Mouse (Mus musculus): Measurements from ENCODE around the gene Trim56. TPM values are rescaled to one million over a fixed set of nuclear protein-coding genes. Genes with fewer than 3 reads are reported as not detected.

Gene Trim56
- polyA plus RNA-seq, 1 experiment from 2014 or later = 2.4 TPM

DNA sequence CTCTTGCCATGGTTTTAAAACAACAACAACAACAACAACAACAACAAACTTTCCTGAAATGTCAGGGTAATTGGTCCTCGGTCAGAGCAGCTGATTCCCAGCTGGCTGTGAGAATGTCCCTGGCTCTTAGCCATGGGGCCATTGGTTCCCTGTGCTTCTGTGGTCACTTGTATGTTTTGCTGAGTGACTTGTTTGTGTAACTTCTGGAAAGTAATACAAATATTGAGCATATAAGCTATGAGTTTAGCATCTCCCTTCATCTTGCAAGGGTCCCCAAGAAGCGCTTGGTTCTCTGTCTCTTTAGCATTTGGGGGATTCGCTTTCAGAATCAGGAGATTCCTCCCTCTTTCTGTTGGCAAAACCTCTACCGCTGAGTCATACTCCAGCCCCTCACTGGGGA, 9.6 kb downstream of the Trim56 start:
- H3K9ac ChIP-seq = no peak overlapping the region
- H3K4me2 ChIP-seq = no peak overlapping the region
- no peak for ATAC-seq (ENCODE audit: low FRiP score)
- H3K9me3 ChIP-seq = no peaks in the 10 kb centered on the region
- 85% methylated on average over 4 of the region's 4 CpGs for WGBS
- H3K27ac ChIP-seq = no peak overlapping the region
- peaks cover 13% of the 10 kb centered on the region for H3K4me1 ChIP-seq (replicated peaks)
- no peaks in the 10 kb centered on the region for H3K27me3 ChIP-seq
- no peaks in the 10 kb centered on the region for H3K36me3 ChIP-seq
- H3K4me3 ChIP-seq = no peak overlapping the region

DNA sequence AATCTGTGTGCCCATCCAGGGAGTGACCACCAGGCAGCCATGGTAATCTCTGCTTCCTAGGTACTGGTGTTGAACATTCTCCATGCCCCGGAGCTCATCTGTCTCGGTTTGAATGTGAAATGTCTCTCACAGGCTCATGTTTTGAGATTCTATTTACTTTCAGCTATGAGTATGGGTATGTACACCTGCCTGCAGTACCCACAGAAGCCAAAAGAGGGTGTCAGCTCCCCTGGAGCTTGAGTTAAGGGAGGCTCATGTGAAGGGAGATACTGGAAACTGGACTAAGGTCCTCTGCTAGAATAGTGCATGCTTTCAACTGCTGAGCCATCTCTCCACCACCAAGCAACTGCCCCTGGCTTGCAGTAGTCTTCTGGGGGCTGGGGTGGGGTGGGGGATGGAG, 12.0 kb downstream of the Trim56 start:
- no peak overlapping the region for H3K9ac ChIP-seq
- H3K4me3 ChIP-seq = no peak overlapping the region
- ATAC-seq (ENCODE audit: low FRiP score) = no peak
- no peaks in the 10 kb centered on the region for H3K36me3 ChIP-seq
- no peak overlapping the region for H3K27ac ChIP-seq
- no peak overlapping the region for H3K4me2 ChIP-seq
- 88% methylated on average over 2 of the region's 2 CpGs for WGBS
- no peaks in the 10 kb centered on the region for H3K9me3 ChIP-seq
- peaks cover 10% of the 10 kb centered on the region for H3K4me1 ChIP-seq (replicated peaks)
- no peaks in the 10 kb centered on the region for H3K27me3 ChIP-seq

DNA sequence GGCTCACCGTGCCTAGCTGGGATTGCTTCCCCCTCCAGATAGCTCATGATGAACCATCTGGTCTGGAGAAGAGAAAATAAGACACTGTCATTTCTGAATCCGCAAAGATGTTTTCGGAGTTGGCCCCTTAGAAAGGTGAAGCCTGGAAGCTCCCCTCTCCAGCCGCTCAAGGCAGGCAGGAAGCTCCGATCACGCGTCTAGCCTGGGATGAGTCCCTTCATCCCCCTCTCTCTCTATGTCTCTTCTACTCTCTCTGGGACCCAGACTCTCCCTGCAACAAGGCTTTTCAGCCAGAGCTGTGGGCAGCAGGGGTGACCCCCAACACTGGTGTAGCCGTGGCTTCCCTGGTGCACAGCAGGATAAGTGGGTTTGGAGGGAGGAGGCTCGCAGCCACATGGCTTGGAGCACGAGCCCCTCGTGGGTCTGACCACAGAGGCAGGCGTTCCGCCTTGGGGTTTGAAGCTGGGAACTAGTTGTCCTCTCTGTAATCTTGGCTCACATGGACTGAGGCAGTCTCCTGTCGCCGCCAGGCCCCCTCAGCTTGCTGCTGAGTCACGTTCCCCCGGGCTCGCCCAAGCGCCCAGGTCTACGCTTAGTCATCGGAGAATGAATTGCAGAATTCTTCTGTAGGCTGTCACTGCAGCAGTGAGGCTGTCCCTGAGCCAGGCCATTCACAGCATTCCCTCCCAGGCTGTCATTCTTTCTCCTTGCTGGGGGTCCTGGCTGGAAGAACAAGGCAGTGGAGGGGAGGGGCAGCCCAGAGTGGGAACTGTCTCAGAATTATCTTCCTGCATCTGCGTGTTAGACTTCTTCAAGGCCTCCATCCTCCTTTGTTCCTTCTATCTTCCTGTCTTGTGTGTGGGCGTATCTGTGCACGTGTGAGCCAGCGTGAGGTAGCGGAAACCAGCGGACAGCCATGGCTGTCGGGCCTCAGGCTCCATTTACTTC, 13.2 kb downstream of the Trim56 start:
- Histone ChIP-seq H3K4me2 (0 out of 2 replicates have a peak overlapping the region, but pooled peaks have one; percentile 8), H3K9ac (no peak overlapping the region; the same call in 1 of the 2 replicates), H3K4me1 (replicated peaks) (peaks cover 10% of the 10 kb centered on the region), H3K27ac (no peak overlapping the region), H3K36me3 (no peaks in the 10 kb centered on the region), H3K4me3 (no peak overlapping the region), H3K27me3 (no peaks in the 10 kb centered on the region), H3K9me3 (no peaks in the 10 kb centered on the region)
- 70% methylated on average over 28 of the region's 28 CpGs for WGBS
- ATAC-seq (ENCODE audit: low FRiP score) = 0 out of 2 replicates have a peak, but pooled peaks have one; percentile 28

DNA sequence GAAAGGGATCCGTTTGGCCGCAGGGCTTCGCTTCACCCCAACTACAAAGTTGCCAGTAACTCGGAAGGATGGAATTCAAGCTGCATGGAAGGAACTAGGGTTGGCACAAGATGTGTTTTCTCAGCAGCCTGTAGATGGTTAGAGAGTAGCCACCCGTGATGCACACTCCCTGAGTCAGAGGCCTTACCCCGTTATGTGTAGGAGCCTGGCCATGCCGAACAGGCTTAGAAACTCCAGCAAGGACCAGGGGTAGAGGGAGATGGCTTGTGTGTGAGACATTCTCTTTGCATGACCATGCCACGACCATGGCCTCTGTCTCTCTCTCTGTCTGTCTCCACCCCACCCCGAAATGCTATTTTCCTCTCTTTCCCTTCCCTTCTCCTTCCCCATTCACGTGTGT, 13.9 kb downstream of the Trim56 start:
- Histone ChIP-seq H3K36me3 (no peaks in the 10 kb centered on the region), H3K9me3 (no peaks in the 10 kb centered on the region), H3K27me3 (no peaks in the 10 kb centered on the region), H3K4me2 (no peak overlapping the region), H3K4me1 (replicated peaks) (peaks cover 10% of the 10 kb centered on the region), H3K9ac (no peak overlapping the region), H3K4me3 (no peak overlapping the region), H3K27ac (no peak overlapping the region)
- ATAC-seq (ENCODE audit: low FRiP score) = no peak
- WGBS = 80% methylated on average over 10 of the region's 10 CpGs

DNA sequence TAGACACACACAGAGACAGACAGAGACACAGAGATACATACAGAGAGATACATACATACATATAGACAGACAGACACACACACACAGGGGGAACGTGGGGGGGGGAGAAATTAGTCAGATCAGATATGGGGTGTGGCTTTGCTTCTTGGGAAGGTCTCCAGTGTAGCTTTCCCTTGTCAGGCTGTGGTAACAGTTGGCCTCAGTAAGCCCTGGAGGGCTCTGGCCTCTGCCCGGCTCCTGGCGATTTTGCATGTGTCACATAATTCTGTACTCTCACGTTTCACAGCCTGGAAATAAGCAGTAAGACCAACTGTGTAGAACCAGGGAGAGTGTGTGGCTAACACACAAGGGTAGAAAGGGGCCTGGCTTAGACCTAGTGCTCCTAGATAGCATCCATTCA, 15.3 kb downstream of the Trim56 start:
- Histone ChIP-seq H3K4me2 (no peak overlapping the region), H3K4me3 (no peak overlapping the region), H3K27ac (no peak overlapping the region), H3K9me3 (no peaks in the 10 kb centered on the region; the same call in 1 of the 2 replicates), H3K36me3 (no peaks in the 10 kb centered on the region), H3K4me1 (replicated peaks) (peaks cover 10% of the 10 kb centered on the region), H3K27me3 (no peaks in the 10 kb centered on the region), H3K9ac (no peak overlapping the region)
- 72% methylated on average over 4 of the region's 4 CpGs for WGBS
- no peak for ATAC-seq (ENCODE audit: low FRiP score)

DNA sequence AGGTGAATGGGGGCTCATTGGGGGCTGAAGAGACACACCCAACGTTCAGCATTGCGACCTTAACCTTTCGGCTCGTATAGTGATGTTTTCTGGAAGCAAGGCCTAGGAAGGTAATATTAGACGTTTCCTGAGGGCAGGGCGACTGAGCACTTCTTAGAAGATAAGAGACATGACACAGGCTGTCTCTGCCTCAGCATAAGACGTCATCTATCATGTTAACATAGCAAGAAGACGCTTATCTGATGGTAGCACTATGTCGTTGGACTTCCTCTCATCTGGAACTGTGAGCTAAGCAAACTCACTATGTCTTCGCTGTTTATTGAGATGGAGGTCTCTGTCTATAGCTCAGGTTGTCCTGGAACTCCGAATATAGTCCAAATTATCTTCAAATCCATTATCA, 17.6 kb downstream of the Trim56 start:
- ATAC-seq (ENCODE audit: low FRiP score) = no peak
- WGBS = 82% methylated on average over 11 of the region's 11 CpGs
- Histone ChIP-seq H3K36me3 (no peaks in the 10 kb centered on the region), H3K4me2 (no peak overlapping the region), H3K9ac (no peak overlapping the region), H3K4me3 (no peak overlapping the region), H3K4me1 (replicated peaks) (peaks cover 10% of the 10 kb centered on the region), H3K27me3 (no peaks in the 10 kb centered on the region), H3K27ac (no peak overlapping the region), H3K9me3 (no peaks in the 10 kb centered on the region; the same call in 1 of the 2 replicates)

DNA sequence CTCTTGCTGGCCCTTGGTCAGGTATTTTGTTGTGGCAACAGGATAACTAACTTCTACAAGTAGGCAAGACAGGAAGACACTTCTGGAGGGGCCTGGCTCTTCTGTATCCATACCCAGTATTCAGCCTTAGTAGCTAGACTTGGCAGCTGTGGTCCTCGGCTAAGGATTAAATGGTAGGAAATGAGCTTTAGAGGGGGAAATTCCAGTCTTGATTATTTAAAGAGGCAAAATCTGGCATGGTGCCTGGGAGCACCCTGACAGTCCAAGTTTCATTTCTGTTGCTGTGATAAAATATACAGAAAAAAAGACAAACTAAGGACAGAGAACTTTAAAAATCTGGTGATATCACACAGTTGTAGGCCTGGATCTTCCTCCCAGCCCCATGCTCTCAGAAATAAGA, 20.0 kb downstream of the Trim56 start:
- Histone ChIP-seq H3K4me3 (no peak overlapping the region), H3K27ac (no peak overlapping the region), H3K36me3 (no peaks in the 10 kb centered on the region), H3K4me2 (no peak overlapping the region), H3K4me1 (replicated peaks) (no peaks in the 10 kb centered on the region), H3K27me3 (no peaks in the 10 kb centered on the region), H3K9me3 (no peaks in the 10 kb centered on the region; the same call in 1 of the 2 replicates), H3K9ac (no peak overlapping the region)
- WGBS = 76% methylated on average over 1 of the region's 1 CpGs
- no peak for ATAC-seq (ENCODE audit: low FRiP score)

DNA sequence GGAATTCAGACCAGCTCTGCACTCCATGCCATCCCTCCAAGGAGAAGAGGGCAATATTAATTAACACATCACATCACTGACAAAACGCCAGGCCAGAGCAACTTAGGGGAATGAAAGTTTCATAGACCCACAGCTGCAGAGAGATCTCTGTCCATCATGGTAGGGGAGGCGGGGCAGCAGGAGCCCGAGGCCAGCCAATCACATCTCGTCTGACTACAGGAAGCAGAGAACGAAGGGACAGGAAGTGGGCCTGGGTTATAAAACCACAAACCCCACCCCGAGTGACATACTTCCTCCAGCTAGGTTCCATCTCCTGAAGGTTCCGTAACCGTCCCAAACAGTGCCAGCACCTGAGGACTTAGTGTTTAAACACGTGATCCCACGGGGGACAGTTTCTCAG, 20.9 kb downstream of the Trim56 start:
- WGBS = 88% methylated on average over 10 of the region's 10 CpGs
- H3K4me1 ChIP-seq (replicated peaks) = no peaks in the 10 kb centered on the region
- H3K4me3 ChIP-seq = no peak overlapping the region
- no peaks in the 10 kb centered on the region for H3K36me3 ChIP-seq
- no peaks in the 10 kb centered on the region; the same call in 1 of the 2 replicates for H3K9me3 ChIP-seq
- H3K4me2 ChIP-seq = no peak overlapping the region
- no peaks in the 10 kb centered on the region for H3K27me3 ChIP-seq
- H3K9ac ChIP-seq = no peak overlapping the region
- H3K27ac ChIP-seq = no peak overlapping the region
- ATAC-seq (ENCODE audit: low FRiP score) = no peak

DNA sequence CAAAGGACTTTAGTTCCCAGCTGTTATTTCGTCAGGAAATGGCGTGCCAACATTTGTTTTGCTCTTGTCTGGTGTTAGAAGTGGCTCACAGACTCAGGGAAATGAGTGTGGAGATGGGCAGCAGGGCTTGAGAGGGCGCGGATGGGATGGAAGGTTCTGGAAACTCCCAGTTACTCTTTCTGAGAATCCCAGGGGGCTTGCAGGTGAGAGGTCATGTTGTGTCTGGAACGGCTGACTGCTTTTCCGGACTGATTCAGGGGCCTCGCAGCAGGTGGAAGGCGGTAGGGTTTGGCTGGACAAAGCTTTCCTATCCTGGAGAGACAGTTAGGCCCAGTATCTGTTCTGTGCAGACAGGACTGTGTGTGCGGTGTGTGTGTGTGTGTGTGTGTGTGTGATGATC, 22.3 kb downstream of the Trim56 start:
- Histone ChIP-seq H3K4me2 (no peak overlapping the region), H3K9ac (no peak overlapping the region), H3K4me1 (replicated peaks) (no peaks in the 10 kb centered on the region), H3K4me3 (no peak overlapping the region), H3K27ac (no peak overlapping the region), H3K9me3 (no peaks in the 10 kb centered on the region; the same call in 1 of the 2 replicates), H3K27me3 (no peaks in the 10 kb centered on the region), H3K36me3 (no peaks in the 10 kb centered on the region)
- WGBS = 82% methylated on average over 9 of the region's 9 CpGs
- no peak for ATAC-seq (ENCODE audit: low FRiP score)

DNA sequence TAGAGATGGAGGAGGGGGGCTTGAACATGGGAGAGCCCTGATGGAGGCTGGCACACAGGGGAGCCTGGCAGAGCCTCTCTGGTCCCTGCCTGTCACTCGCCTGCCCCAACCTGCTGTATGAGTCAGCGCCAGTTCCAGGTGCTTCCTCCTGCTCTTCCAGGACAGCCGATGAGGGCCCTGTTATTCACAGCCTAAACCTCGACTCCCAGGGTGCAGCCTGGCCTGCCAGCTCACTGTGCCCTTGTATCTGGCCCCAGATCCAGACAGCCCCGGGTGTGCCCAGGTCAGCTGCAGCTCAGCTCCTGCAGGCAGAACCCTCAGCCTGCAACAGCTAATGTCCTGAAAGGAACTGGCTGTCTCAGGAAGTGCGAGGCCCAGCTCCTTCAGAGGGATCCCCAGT, 24.4 kb downstream of the Trim56 start:
- H3K36me3 ChIP-seq = no peaks in the 10 kb centered on the region
- no peaks in the 10 kb centered on the region for H3K4me1 ChIP-seq (replicated peaks)
- H3K4me3 ChIP-seq = no peak overlapping the region
- H3K9me3 ChIP-seq = no peaks in the 10 kb centered on the region; the same call in 1 of the 2 replicates
- H3K27ac ChIP-seq = no peak overlapping the region
- no peak overlapping the region for H3K9ac ChIP-seq
- no peak for ATAC-seq (ENCODE audit: low FRiP score)
- 76% methylated on average over 6 of the region's 6 CpGs for WGBS
- no peaks in the 10 kb centered on the region for H3K27me3 ChIP-seq
- H3K4me2 ChIP-seq = no peak overlapping the region

DNA sequence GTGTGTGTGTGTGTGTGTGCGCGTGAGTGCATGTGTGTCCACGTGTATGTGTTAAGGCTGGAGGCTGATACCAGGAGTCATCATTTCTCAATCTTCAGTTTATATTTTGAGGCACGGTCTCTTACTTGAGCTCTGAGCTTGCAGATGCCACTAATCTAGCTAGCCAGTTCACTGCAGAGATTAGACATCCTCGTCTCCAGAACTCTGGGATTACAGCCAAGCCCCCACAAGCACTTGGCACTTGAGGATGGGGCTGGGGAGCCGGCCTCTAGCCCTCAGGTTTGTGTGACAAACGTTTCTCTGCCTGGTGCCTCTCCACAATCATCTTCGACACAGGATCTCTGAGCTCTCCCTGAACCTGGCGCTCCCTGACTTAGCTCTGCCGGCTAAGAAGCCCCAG, 25.1 kb downstream of the Trim56 start:
- no peak for ATAC-seq (ENCODE audit: low FRiP score)
- H3K9ac ChIP-seq = no peak overlapping the region
- H3K4me1 ChIP-seq (replicated peaks) = no peaks in the 10 kb centered on the region
- no peak overlapping the region for H3K4me2 ChIP-seq
- H3K4me3 ChIP-seq = no peak overlapping the region
- H3K36me3 ChIP-seq = no peaks in the 10 kb centered on the region
- no peak overlapping the region for H3K27ac ChIP-seq
- H3K9me3 ChIP-seq = no peaks in the 10 kb centered on the region
- H3K27me3 ChIP-seq = no peaks in the 10 kb centered on the region
- WGBS = 77% methylated on average over 10 of the region's 10 CpGs

DNA sequence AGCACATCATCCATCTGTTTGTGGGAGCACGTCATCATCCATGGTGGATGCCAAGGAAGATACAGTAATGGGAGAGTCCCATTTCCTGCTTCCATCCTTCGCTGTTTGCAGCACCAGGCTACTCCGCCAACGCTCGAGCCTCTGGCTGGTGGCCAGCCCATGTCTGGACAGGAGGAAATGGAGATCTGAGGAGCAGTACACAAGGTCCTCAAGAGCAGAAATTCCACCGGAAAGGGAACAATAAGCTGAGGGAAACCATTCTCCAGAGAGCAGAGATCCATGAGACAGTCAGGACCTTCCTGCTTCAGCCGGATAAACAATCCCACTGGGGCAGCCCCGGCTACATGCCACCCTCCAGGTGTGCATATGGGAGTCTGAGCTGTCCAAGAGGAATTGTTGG, 28.6 kb downstream of the Trim56 start:
- no peak overlapping the region for H3K4me3 ChIP-seq
- no peaks in the 10 kb centered on the region for H3K27me3 ChIP-seq
- no peaks in the 10 kb centered on the region for H3K9me3 ChIP-seq
- H3K4me2 ChIP-seq = no peak overlapping the region
- no peak overlapping the region for H3K27ac ChIP-seq
- H3K36me3 ChIP-seq = no peaks in the 10 kb centered on the region
- H3K9ac ChIP-seq = no peak overlapping the region
- ATAC-seq (ENCODE audit: low FRiP score) = no peak
- 92% methylated on average over 8 of the region's 8 CpGs for WGBS
- no peaks in the 10 kb centered on the region for H3K4me1 ChIP-seq (replicated peaks)

DNA sequence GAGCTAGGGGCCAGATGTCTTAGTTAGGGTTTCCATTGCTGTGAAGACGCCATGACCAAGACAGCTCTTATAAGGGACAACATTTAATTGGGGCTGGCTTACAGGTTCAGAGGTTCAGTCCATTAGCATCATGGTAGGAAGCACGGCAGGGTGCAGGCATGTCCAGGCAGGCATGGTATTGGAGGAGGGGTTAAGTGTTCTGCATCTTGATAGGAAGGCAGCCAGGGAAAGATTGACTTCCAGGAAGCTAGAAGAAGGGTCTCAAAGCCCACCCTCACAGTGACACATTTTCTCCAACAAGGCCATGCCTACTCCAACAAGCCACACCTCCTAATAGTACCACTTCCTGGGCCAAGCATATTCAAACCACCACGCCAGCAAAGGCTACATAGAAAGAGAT, 30.3 kb downstream of the Trim56 start:
- H3K4me3 ChIP-seq = no peak overlapping the region
- no peak overlapping the region for H3K9ac ChIP-seq
- H3K27me3 ChIP-seq = no peaks in the 10 kb centered on the region
- WGBS = 89% methylated on average over 3 of the region's 3 CpGs
- no peak overlapping the region for H3K27ac ChIP-seq
- H3K36me3 ChIP-seq = no peaks in the 10 kb centered on the region
- H3K9me3 ChIP-seq = no peaks in the 10 kb centered on the region
- ATAC-seq (ENCODE audit: low FRiP score) = no peak
- H3K4me2 ChIP-seq = no peak overlapping the region
- no peaks in the 10 kb centered on the region for H3K4me1 ChIP-seq (replicated peaks)
